Mouse (Mus musculus): ENCODE data around the gene Spop. TPM values are rescaled to one million over a fixed set of nuclear protein-coding genes. Genes with fewer than 3 reads are reported as not detected.

Gene Spop
- 222 and 230 TPM in 2 replicates for polyA plus RNA-seq (2015; fragmentation: Nextera tagmentation; extraction: Ambion mirVana)

DNA sequence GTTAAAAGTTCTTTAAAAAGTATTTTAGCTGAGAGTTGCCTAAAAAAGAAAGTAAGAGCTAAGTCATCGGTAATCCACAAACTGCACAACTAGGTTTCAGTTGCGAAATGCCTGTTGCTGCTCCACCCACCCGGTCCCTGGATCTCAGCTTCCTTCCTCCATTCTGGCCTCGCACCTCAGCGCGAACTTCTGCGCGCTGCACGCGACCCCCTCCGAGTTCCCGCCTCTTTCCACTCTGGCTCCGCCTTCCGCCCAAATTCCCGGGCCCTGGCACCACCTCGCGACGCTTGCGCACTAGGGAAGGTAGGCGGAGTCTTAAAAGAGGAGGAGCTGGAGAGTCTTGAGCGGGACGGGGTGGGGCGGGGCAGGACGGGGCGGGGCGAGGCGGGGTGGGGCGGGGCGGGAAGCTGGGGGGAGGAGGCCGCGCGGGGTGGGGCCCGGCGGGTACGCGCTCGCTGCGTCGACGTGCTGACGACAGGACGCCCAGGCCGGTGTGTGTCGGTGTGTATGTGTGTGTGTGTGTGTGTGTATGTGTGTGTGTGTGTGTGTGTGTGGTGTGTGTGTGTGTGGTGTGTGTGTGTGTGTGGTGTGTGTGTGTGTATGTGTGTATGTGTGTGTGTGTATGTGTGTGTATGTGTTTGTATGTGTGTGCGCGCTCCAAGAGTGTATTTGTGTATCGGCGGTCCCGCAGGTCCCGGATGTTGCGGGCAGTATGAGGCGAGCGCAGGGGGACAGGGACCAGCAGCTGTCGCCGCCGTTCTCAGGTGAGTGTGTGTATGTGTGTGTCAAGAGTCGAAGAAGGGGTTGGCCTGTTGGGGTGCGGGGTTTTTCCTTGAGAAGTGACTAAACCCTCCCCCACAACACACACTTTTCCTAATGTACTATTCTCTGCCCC, at the start of gene Spop:
TSS of gene Spop (plus strand) at position 440 of the 895 bp plus-strand sequence.
- Histone ChIP-seq H3K4me1 (replicated peaks) (peaks cover 25% of the 10 kb centered on the region), H3K4me2 (peak within 1 kb of the TSS; percentile 88), H3K4me3 (peak within 1 kb of the TSS; percentile 60), H3K36me3 (no peaks in the 10 kb centered on the region), H3K27ac (replicated peaks) (peak within 1 kb of the TSS; percentile 98), H3K9me3 (no peaks in the 10 kb centered on the region), H3K27me3 (no peaks in the 10 kb centered on the region), H3K9ac (peak within 1 kb of the TSS; percentile 73)
- ATAC-seq (ENCODE audit: low FRiP score, low read depth): peak; percentile 89
- 3% methylated on average over 55 of the region's 58 CpGs for WGBS

DNA sequence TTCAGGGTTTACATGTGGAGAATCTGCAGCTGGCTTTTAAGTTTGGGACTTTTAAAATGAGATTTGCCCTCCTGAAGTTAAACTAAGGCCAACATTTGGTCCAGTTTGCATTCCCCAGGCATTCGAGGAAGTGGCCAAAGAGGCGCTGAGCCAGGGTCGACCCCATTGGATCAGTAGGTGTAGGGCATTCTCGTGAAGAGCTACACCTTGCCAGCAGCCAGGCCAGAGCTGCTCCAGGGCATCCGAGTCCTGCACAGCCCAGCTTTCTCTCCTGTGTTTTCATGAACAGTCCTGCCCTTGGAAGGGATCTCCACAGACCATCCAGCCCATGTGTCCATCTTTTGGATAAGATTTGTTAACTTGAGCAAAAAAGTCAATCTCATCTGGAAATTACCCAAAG, 49.5 kb upstream of the Spop start:
- no peaks in the 10 kb centered on the region for H3K9me3 ChIP-seq
- no peaks in the 10 kb centered on the region for H3K36me3 ChIP-seq
- no peak overlapping the region for H3K9ac ChIP-seq
- H3K4me1 ChIP-seq (replicated peaks): 0 out of 2 replicates have a peak, but pooled peaks cover 7% of the 10 kb centered on the region
- ATAC-seq (ENCODE audit: low FRiP score, low read depth): no peak
- no peaks in the 10 kb centered on the region for H3K27me3 ChIP-seq
- no peak overlapping the region for H3K27ac ChIP-seq (replicated peaks)
- 92% methylated on average over 5 of the region's 5 CpGs for WGBS
- H3K4me3 ChIP-seq: no peak overlapping the region
- H3K4me2 ChIP-seq: no peak overlapping the region

DNA sequence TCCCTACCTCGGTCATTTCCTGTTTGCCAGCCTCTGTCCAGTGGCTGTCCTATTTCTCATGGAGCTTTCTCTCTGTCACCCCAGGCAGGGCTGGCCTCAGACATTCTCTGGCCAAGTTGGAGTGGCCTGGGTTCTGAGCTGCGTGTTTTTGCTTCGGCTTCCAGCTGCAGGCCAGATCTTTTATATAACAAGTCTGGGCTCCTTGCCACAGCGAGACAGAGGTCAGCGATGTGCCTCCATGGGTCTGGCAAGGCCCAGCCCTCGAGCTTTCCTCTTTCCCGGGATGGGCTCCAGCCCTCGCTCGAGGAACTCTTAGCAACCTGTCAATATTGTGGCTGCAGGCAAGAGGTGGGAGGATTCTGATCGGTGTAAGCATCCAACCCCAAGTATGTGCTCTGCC, 48.3 kb upstream of the Spop start:
- peak; percentile 27; the same call in 1 of the 2 replicates for ATAC-seq (ENCODE audit: low FRiP score, low read depth)
- Histone ChIP-seq H3K9ac (no peak overlapping the region), H3K4me1 (replicated peaks) (0 out of 2 replicates have a peak, but pooled peaks cover 15% of the 10 kb centered on the region)

DNA sequence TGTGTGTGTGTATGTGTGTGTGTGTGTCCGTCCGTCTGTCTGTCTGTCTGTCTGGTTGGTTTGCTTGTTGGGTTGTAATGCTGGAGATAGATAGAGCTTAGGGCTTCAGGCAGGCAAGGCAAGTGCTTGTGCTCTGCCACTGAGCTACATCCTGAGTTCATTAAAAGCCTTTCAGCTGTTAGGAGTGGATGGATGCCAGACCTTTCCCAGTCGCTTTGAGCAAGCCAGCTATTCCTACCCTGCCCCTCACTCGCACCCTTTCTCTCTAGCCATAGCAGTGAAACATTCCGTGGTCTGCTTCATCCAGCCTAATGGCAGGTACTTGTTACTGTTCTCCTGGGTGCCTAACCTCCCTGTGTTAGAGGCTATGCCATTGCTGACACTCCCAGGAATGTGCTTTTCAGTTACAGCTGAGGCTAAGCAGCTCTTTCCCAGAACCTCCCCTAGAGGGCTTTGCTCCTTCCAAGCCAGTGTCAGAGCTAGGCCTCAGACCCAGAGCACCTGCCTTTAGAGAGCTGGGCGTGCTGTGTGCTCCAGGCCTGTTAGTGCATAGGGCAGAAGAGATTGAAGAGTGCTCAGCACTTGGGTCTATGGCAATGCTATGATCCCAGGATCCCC, 47.5 kb upstream of the Spop start:
- Histone ChIP-seq H3K27me3 (no peaks in the 10 kb centered on the region), H3K36me3 (no peaks in the 10 kb centered on the region), H3K4me3 (no peak overlapping the region), H3K9me3 (no peaks in the 10 kb centered on the region), H3K4me2 (no peak overlapping the region), H3K9ac (no peak overlapping the region), H3K27ac (replicated peaks) (peak overlapping the region; percentile 55), H3K4me1 (replicated peaks) (0 out of 2 replicates have a peak, but pooled peaks cover 15% of the 10 kb centered on the region)
- no peak for ATAC-seq (ENCODE audit: low FRiP score, low read depth)
- 82% methylated on average over 6 of the region's 6 CpGs for WGBS

More for the DNA sequence above, 48.3 kb upstream of the Spop start:
- peak overlapping the region; percentile 55 for H3K27ac ChIP-seq (replicated peaks)
- no peaks in the 10 kb centered on the region for H3K27me3 ChIP-seq
- H3K4me3 ChIP-seq: no peak overlapping the region
- H3K9me3 ChIP-seq: no peaks in the 10 kb centered on the region
- H3K4me2 ChIP-seq: no peak overlapping the region
- WGBS: 72% methylated on average over 10 of the region's 10 CpGs
- H3K36me3 ChIP-seq: no peaks in the 10 kb centered on the region

DNA sequence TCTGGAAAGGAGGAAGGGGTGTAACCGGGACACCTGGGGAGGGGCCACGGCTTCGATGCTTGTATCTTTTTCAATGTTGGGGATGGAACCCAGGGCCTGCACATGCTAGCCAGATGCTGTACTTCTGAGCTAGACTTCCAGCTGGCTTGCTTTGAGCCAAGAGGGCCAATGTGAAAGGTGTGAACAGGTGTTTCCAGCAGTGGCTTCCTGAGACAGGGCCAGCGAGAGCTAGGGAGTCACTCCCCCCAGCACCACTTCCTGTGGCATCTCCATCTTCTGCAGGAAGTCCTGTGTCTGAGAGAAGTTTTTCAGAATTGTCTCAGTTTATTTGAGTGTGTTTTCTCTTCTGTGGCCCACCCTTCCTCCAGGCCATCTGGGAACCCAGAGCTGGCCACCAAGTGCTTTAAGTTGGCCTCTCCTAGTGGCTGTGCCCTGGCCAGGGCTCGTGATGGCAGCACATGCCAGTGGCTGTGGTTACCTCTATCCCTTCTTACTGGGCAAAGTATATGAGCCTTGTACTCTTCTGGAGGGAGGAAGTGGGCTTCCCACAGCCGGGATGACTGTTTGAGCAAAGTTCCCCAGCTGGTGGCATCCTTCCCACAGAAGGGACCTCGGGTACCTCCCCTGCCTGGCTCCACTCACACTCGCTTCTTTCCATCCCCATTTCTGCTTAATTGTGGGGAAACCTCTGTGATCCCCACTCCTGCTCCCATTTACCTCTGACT, 46.7 kb upstream of the Spop start:
- no peaks in the 10 kb centered on the region for H3K9me3 ChIP-seq
- no peak overlapping the region for H3K4me3 ChIP-seq
- no peak overlapping the region for H3K9ac ChIP-seq
- no peaks in the 10 kb centered on the region for H3K36me3 ChIP-seq
- no peaks in the 10 kb centered on the region for H3K27me3 ChIP-seq
- no peak overlapping the region for H3K4me2 ChIP-seq
- H3K4me1 ChIP-seq (replicated peaks): 0 out of 2 replicates have a peak, but pooled peaks cover 15% of the 10 kb centered on the region
- no peak for ATAC-seq (ENCODE audit: low FRiP score, low read depth)
- 84% methylated on average over 8 of the region's 8 CpGs for WGBS
- H3K27ac ChIP-seq (replicated peaks): no peak overlapping the region

DNA sequence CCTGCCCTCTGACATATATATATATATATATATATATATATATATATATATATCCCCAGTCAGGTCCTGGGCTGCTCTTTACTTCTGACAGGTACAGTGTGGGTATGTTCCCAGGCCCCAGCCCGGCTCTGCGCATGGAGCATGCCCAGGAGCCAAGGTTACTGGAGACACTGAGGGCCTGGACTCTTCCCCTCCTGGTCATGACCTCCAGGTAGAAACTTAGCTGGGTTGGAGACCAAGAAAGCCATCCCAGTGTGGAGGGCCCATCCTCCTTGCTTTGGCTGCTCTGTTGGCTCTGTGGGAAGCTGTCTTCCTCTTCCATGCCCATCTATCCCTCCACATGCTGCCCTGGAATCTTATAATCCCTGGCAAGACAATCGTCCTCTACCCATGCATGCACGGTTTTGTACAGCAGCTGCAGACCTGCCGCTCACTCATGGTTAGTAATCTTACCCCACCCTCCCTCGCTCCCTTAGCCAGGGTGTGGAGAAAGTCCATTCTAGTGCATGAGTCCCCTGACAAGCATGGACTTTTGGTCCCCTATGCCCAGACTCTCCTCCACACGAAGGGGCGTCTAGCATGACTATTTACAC, 45.6 kb upstream of the Spop start:
- Histone ChIP-seq H3K9ac (no peak overlapping the region), H3K4me2 (no peak overlapping the region), H3K27me3 (no peaks in the 10 kb centered on the region), H3K4me1 (replicated peaks) (0 out of 2 replicates have a peak, but pooled peaks cover 15% of the 10 kb centered on the region), H3K36me3 (no peaks in the 10 kb centered on the region), H3K4me3 (no peak overlapping the region), H3K27ac (replicated peaks) (no peak overlapping the region), H3K9me3 (no peaks in the 10 kb centered on the region)
- WGBS: 90% methylated on average over 8 of the region's 8 CpGs
- no peak for ATAC-seq (ENCODE audit: low FRiP score, low read depth)

DNA sequence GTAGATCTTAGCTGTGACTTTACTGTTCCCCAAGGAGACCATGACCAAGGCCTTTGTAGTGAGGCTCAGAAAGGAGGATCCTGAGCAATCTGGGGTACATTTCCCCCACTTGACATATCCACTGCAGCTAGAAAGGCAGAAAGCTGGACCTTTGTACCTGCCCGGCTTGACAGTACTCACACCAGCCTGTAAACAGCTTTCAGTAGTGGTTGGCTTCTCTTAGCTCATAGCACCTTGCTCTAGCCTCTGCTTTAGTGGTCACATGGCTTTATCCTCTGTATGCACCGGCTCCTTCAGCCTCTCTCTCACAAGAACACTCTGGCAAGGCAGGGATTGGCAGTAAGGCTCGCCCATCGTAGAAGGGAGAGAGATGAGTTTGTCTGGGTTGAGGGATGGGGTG, 45.0 kb upstream of the Spop start:
- Histone ChIP-seq H3K27me3 (no peaks in the 10 kb centered on the region), H3K36me3 (no peaks in the 10 kb centered on the region), H3K4me2 (no peak overlapping the region), H3K4me1 (replicated peaks) (0 out of 2 replicates have a peak, but pooled peaks cover 15% of the 10 kb centered on the region), H3K4me3 (no peak overlapping the region), H3K9ac (no peak overlapping the region), H3K27ac (replicated peaks) (no peak overlapping the region), H3K9me3 (no peaks in the 10 kb centered on the region)
- ATAC-seq (ENCODE audit: low FRiP score, low read depth): no peak
- 96% methylated on average over 4 of the region's 4 CpGs for WGBS

DNA sequence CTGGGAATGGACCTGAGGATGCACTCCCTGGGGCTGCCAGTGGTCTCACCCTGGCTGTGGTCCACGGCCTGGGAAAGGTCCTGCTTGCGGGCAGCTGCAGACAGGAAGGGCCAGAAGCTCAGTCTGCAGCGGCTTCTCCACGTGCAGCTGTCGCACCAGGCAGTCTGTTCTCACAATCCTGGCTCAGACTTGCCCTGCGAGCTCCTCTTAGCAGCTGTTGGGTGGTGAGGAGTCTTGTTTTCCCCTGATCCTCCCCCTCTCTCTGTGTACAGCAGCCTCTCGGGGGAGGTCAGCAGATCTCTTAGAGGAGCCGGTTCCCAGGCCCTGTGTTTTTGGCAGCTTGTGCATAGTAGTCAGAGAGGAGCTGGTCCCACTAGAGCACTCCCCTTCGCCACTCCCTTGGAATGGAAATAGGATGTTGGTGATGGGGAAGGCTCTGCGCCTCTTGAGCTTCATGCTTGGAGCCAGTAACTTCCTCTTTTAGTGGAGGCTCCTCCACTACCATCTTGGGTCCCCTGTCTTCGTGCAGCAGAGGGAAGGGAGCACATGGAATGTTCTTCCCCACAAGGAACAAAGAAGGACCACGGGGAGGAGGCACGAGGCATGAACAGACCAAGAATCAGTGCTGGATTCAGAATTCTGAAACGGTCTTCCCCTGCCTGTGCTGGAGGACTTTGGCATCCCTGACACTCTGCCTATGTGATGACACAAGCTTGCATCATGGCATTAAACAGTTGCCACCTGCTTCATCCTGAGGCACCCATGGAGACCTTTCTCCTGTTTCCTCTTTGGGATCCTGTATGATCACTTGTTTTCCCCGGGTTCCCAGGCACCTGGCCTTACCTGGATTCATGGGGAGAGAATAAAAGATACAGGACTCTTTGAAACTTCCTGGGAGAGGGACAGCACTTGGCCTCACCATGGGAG, 43.7 kb upstream of the Spop start:
- Histone ChIP-seq H3K27me3 (no peaks in the 10 kb centered on the region), H3K9ac (no peak overlapping the region), H3K36me3 (no peaks in the 10 kb centered on the region), H3K4me1 (replicated peaks) (0 out of 2 replicates have a peak, but pooled peaks cover 15% of the 10 kb centered on the region), H3K9me3 (no peaks in the 10 kb centered on the region), H3K4me3 (no peak overlapping the region), H3K4me2 (no peak overlapping the region), H3K27ac (replicated peaks) (peak overlapping the region; percentile 53)
- WGBS: 69% methylated on average over 15 of the region's 15 CpGs
- ATAC-seq (ENCODE audit: low FRiP score, low read depth): no peak

DNA sequence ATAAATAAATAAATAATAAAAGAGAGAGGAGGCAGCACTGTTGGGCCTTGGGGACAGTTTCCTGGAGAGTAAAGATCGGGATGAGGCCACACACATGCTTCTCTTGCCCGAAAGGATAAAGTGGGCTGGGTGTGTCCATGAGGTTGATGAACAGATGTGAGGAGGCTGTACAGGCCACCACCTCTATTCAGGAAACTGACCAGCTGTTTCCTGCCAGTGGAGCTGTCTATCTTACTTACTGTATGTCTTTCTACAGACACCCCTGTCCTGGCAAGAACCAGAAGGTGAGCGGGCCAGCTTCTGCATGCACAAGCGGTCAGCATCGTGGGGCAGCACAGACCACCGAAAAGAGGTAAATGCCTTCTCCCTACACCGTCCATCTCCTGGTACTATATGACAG, 42.7 kb upstream of the Spop start:
- H3K9me3 ChIP-seq: no peaks in the 10 kb centered on the region
- no peak overlapping the region for H3K4me2 ChIP-seq
- ATAC-seq (ENCODE audit: low FRiP score, low read depth): no peak
- H3K27ac ChIP-seq (replicated peaks): no peak overlapping the region
- H3K4me1 ChIP-seq (replicated peaks): 0 out of 2 replicates have a peak, but pooled peaks cover 15% of the 10 kb centered on the region
- no peaks in the 10 kb centered on the region for H3K27me3 ChIP-seq
- no peak overlapping the region for H3K4me3 ChIP-seq
- H3K9ac ChIP-seq: no peak overlapping the region
- H3K36me3 ChIP-seq: no peaks in the 10 kb centered on the region
- WGBS: 92% methylated on average over 7 of the region's 7 CpGs

DNA sequence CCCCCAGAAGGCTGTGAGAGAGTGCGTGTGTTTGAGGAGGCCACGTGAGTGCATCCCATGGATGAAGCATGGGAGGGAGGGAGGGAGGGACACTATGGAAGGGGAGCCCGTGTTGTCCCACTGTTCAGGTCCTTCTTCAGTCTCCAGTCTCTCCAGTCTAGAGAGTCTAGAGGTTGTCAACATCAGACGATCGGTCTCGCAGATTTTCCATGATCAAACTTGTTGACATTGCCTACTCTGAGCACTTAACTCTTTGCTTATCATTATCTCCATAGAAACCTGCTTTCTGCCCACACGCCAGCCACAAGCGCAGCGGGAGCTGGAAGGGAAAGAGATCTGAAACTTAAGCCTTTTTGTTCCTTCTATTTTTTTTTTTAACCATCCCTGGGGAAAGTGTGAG, 35.0 kb upstream of the Spop start:
- Histone ChIP-seq H3K27ac (replicated peaks) (no peak overlapping the region), H3K4me3 (no peak overlapping the region), H3K27me3 (no peaks in the 10 kb centered on the region), H3K4me2 (no peak overlapping the region), H3K9ac (no peak overlapping the region), H3K36me3 (no peaks in the 10 kb centered on the region), H3K4me1 (replicated peaks) (no peaks in the 10 kb centered on the region), H3K9me3 (no peaks in the 10 kb centered on the region)
- WGBS: 82% methylated on average over 9 of the region's 9 CpGs
- no peak for ATAC-seq (ENCODE audit: low FRiP score, low read depth)

DNA sequence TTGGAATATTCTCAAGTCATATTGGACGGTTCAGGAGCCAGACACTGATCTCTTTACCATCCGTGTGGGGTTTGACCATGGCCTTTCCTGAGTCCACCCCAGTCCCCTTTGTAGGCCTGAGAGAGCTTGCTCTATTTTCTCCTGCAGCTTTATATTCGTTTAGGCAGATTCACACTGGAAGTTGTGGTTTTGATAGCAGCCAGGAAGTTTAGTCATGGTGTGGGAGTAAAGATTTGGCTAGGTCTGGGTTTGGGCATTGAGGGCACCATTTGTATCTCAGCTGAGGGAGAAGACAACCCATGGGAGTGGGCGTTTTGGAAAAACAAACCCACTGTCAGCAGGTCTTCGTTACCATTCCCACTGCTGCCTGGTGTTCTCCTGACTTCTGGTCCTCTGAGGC, 34.3 kb upstream of the Spop start:
- Histone ChIP-seq H3K4me2 (no peak overlapping the region), H3K27me3 (no peaks in the 10 kb centered on the region), H3K9ac (no peak overlapping the region), H3K27ac (replicated peaks) (no peak overlapping the region), H3K4me3 (no peak overlapping the region), H3K36me3 (no peaks in the 10 kb centered on the region), H3K4me1 (replicated peaks) (no peaks in the 10 kb centered on the region), H3K9me3 (no peaks in the 10 kb centered on the region)
- no peak for ATAC-seq (ENCODE audit: low FRiP score, low read depth)
- 80% methylated on average over 5 of the region's 5 CpGs for WGBS

All from hindbrain, embryonic 15.5 days (tissue).